Mouse (Mus musculus): ENCODE results near the gene Abca8a. TPM values are rescaled to one million over a fixed set of nuclear protein-coding genes. Genes with fewer than 3 reads are reported as not detected.
A peak's percentile ranks its signal among the peaks of the same experiment; 100 is the strongest.
"Not testable (repeated sequence)": the region's sequence is repeated elsewhere in the genome, so short reads cannot be mapped to it uniquely, and the experiment has no call there.

Abca8a gene
- polyA plus RNA-seq, 1 experiment from 2014 or later, result not detected

DNA sequence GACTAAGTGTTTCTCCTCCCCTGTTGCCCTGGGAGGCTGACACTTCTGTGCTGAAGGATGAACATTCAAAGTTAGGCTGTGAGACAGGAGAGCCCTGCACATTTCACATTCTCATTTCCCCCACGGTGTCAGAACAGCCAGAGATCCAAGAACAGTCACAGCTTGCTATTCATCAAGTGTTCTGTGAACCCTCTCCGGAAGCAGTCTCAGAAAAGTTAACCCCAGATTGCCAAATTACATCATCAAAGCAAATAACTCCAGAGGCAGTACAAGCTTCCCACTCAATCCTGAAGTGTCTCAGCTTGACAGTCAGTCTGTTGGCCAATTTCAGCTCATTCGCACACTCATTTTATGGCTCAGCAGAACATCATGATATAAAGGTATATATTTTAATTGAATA is 100.8 kb downstream of the Abca8a start:
- H3K4me3 ChIP-seq (ENCODE audit: low read length), result peak overlapping the region; percentile 33; the same call in 1 of the 2 replicates
- H3K9ac ChIP-seq (ENCODE audit: low read depth, low read length), result no peak overlapping the region
- no peaks in the 10 kb centered on the region for H3K9me3 ChIP-seq (ENCODE audit: control insufficient read depth, low read length)
- H3K27me3 ChIP-seq (ENCODE audit: control insufficient read depth, insufficient read depth, low read length), result no peaks in the 10 kb centered on the region
- no peak overlapping the region for H3K27ac ChIP-seq (ENCODE audit: low read depth, low read length)
- peak; percentile 68 for ATAC-seq (ENCODE audit: low FRiP score, low TSS enrichment)
- H3K36me3 ChIP-seq (ENCODE audit: control insufficient read depth, insufficient read depth, low read length), result no peaks in the 10 kb centered on the region
- WGBS, result under 1% methylated on average over 3 of the region's 3 CpGs
- no peaks in the 10 kb centered on the region for H3K4me1 ChIP-seq (ENCODE audit: control insufficient read depth, insufficient read depth, low read length)
- peak overlapping the region; percentile 68 for H3K4me2 ChIP-seq (replicated peaks; ENCODE audit: low read depth, low read length)

GRCm38 (mm10) chr11:109994014-109994413 is 101.8 kb downstream of the Abca8a start:
- no peak overlapping the region for H3K4me3 ChIP-seq (ENCODE audit: low read length)
- H3K36me3 ChIP-seq (ENCODE audit: control insufficient read depth, insufficient read depth, low read length), result no peaks in the 10 kb centered on the region
- H3K27ac ChIP-seq (ENCODE audit: low read depth, low read length), result no peak overlapping the region
- H3K27me3 ChIP-seq (ENCODE audit: control insufficient read depth, insufficient read depth, low read length), result no peaks in the 10 kb centered on the region
- no peak overlapping the region for H3K9ac ChIP-seq (ENCODE audit: low read depth, low read length)
- no peaks in the 10 kb centered on the region for H3K9me3 ChIP-seq (ENCODE audit: control insufficient read depth, low read length)
- ATAC-seq (ENCODE audit: low FRiP score, low TSS enrichment), result no peak
- WGBS, result 30% methylated on average over 6 of the region's 6 CpGs
- H3K4me1 ChIP-seq (ENCODE audit: control insufficient read depth, insufficient read depth, low read length), result no peaks in the 10 kb centered on the region
- no peak overlapping the region for H3K4me2 ChIP-seq (replicated peaks; ENCODE audit: low read depth, low read length)

DNA sequence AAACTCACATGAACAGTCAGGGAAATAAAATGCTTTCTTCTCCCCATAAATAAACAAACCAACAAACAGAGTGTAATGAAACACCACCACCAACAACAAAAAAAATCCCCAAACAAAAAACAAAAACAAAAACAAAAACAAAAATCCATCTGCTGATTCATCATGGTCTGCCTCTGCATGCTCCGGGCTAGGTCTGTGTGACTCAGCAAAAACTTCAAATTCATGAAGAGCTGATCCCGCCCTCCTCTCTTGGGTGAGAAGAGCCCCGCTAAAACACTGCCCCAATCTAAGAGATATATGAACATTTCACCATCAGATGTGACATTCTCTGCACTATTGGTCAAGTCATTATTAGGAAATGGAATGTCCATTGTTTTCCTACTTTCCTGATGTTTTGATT is 104.5 kb downstream of the Abca8a start:
- H3K27ac ChIP-seq (ENCODE audit: low read depth, low read length), result no peak overlapping the region
- H3K4me1 ChIP-seq (ENCODE audit: control insufficient read depth, insufficient read depth, low read length), result no peaks in the 10 kb centered on the region
- 73% methylated on average over 3 of the region's 3 CpGs for WGBS

GRCm38 (mm10) chr11:109990256-109990655 is 105.5 kb downstream of the Abca8a start:
- no peak overlapping the region for H3K4me2 ChIP-seq (replicated peaks; ENCODE audit: low read depth, low read length)
- no peak overlapping the region for H3K27ac ChIP-seq (ENCODE audit: low read depth, low read length)
- no peaks in the 10 kb centered on the region for H3K27me3 ChIP-seq (ENCODE audit: control insufficient read depth, insufficient read depth, low read length)
- WGBS, result 89% methylated on average over 2 of the region's 2 CpGs
- no peaks in the 10 kb centered on the region for H3K9me3 ChIP-seq (ENCODE audit: control insufficient read depth, low read length)
- no peaks in the 10 kb centered on the region for H3K4me1 ChIP-seq (ENCODE audit: control insufficient read depth, insufficient read depth, low read length)
- H3K36me3 ChIP-seq (ENCODE audit: control insufficient read depth, insufficient read depth, low read length), result no peaks in the 10 kb centered on the region
- ATAC-seq (ENCODE audit: low FRiP score, low TSS enrichment), result no peak
- no peak overlapping the region for H3K4me3 ChIP-seq (ENCODE audit: low read length)
- no peak overlapping the region for H3K9ac ChIP-seq (ENCODE audit: low read depth, low read length)

More for the DNA sequence above, 104.5 kb downstream of the Abca8a start:
- H3K9me3 ChIP-seq (ENCODE audit: control insufficient read depth, low read length), result no peaks in the 10 kb centered on the region
- no peak overlapping the region for H3K4me2 ChIP-seq (replicated peaks; ENCODE audit: low read depth, low read length)
- H3K27me3 ChIP-seq (ENCODE audit: control insufficient read depth, insufficient read depth, low read length), result no peaks in the 10 kb centered on the region
- ATAC-seq (ENCODE audit: low FRiP score, low TSS enrichment), result no peak
- no peaks in the 10 kb centered on the region for H3K36me3 ChIP-seq (ENCODE audit: control insufficient read depth, insufficient read depth, low read length)
- no peak overlapping the region for H3K9ac ChIP-seq (ENCODE audit: low read depth, low read length)
- no peak overlapping the region for H3K4me3 ChIP-seq (ENCODE audit: low read length)

DNA sequence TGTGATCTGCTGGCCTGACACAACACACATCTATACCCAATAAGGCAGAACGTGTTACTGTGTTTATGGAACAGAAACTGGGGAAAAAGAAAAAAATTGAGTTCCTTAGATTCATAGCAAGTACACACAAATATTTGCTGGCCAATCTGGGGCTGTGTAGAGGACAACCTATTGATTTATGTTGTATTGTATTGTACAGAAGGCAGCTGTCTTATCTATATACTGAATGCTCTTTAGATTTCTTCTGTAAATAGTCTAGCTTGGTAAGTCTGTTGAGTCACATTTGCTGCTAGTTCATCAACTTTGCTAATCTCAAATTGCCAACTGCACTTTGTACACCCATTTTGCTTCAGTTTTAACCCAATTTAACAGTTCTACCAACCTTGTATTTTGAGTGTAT is 107.6 kb downstream of the Abca8a start:
- H3K27ac ChIP-seq (ENCODE audit: low read depth, low read length), result no peak overlapping the region
- WGBS, result 61% methylated on average over 1 of the region's 1 CpGs
- H3K27me3 ChIP-seq (ENCODE audit: control insufficient read depth, insufficient read depth, low read length), result no peaks in the 10 kb centered on the region
- H3K4me3 ChIP-seq (ENCODE audit: low read length), result no peak overlapping the region
- no peak overlapping the region for H3K4me2 ChIP-seq (replicated peaks; ENCODE audit: low read depth, low read length)
- no peaks in the 10 kb centered on the region for H3K36me3 ChIP-seq (ENCODE audit: control insufficient read depth, insufficient read depth, low read length)
- no peak overlapping the region for H3K9ac ChIP-seq (ENCODE audit: low read depth, low read length)
- H3K9me3 ChIP-seq (ENCODE audit: control insufficient read depth, low read length), result no peaks in the 10 kb centered on the region
- ATAC-seq (ENCODE audit: low FRiP score, low TSS enrichment), result no peak
- H3K4me1 ChIP-seq (ENCODE audit: control insufficient read depth, insufficient read depth, low read length), result no peaks in the 10 kb centered on the region

GRCm38 (mm10) chr11:109987460-109988072 is 108.2 kb downstream of the Abca8a start:
- not testable (repeated sequence) for H3K4me1 ChIP-seq (ENCODE audit: control insufficient read depth, insufficient read depth, low read length); H3K4me2 ChIP-seq (replicated peaks; ENCODE audit: low read depth, low read length); H3K27ac ChIP-seq (ENCODE audit: low read depth, low read length); H3K9ac ChIP-seq (ENCODE audit: low read depth, low read length); H3K36me3 ChIP-seq (ENCODE audit: control insufficient read depth, insufficient read depth, low read length); H3K27me3 ChIP-seq (ENCODE audit: control insufficient read depth, insufficient read depth, low read length); H3K4me3 ChIP-seq (ENCODE audit: low read length); H3K9me3 ChIP-seq (ENCODE audit: control insufficient read depth, low read length)
- WGBS, result 29% methylated on average over 11 of the region's 11 CpGs
- ATAC-seq (ENCODE audit: low FRiP score, low TSS enrichment), result 0 out of 2 replicates have a peak, but pooled peaks have one; percentile 24

- Histone ChIP-seq H3K9ac (ENCODE audit: low read depth, low read length) (no peak overlapping the region), H3K4me2 (replicated peaks; ENCODE audit: low read depth, low read length) (no peak overlapping the region), H3K4me3 (ENCODE audit: low read length) (no peak overlapping the region), H3K36me3 (ENCODE audit: control insufficient read depth, insufficient read depth, low read length) (no peaks in the 10 kb centered on the region), H3K4me1 (ENCODE audit: control insufficient read depth, insufficient read depth, low read length) (no peaks in the 10 kb centered on the region), H3K27ac (ENCODE audit: low read depth, low read length) (no peak overlapping the region), H3K9me3 (ENCODE audit: control insufficient read depth, low read length) (no peaks in the 10 kb centered on the region), H3K27me3 (ENCODE audit: control insufficient read depth, insufficient read depth, low read length) (no peaks in the 10 kb centered on the region)
- 92% methylated on average over 2 of the region's 2 CpGs for WGBS
- ATAC-seq (ENCODE audit: low FRiP score, low TSS enrichment), result no peak
These were observed 113.9 kb downstream of the Abca8a start for GRCm38 (mm10) chr11:109981872-109982271.

Other genes starting within 250 kb of the Abca8a start
- 0.26 and 0.46 TPM in 2 replicates for gene Abca8b, start 100.1 kb downstream of the Abca8a start, polyA plus RNA-seq (2014; fragmentation: Nextera tagmentation; extraction: Ambion mirVana)
- 0.40 and 1.2 TPM in 2 replicates for gene Abca9, start 72.2 kb upstream of the Abca8a start, polyA plus RNA-seq (2014; fragmentation: Nextera tagmentation; extraction: Ambion mirVana)
- not detected in 2 replicates for gene Abca6, start 155.8 kb upstream of the Abca8a start, polyA plus RNA-seq (2014; fragmentation: Nextera tagmentation; extraction: Ambion mirVana)
- gene Abca5, start 241.7 kb upstream of the Abca8a start, polyA plus RNA-seq (2014; fragmentation: Nextera tagmentation; extraction: Ambion mirVana), result 5.6 and 6.9 TPM in 2 replicates

Measured in kidney, embryonic 14.5 days (tissue).